Mouse (Mus musculus) kidney, adult 18-20 months (tissue): ENCODE measurements at regions not wholly inside any gene's neighbourhood (a gene's known extent, or its start where the extent isn't known, plus 50 kb on each side); places are given as distances from the start of the nearest gene placed in this dataset.

Source experiments
- DNase-seq: peaks from one replicate; pipeline ENCODE4 v3.0.0; 2021

GRCm38 (mm10) chr1:64361959-64362638, 170.3 kb upstream of the Creb1 start:
- no peak for DNase-seq

GRCm38 (mm10) chr1:64343268-64343667, 189.2 kb upstream of the Creb1 start:
- no peak for DNase-seq

- DNase-seq: no peak
These were observed 190.8 kb upstream of the Creb1 start for GRCm38 (mm10) chr1:64341596-64341995.

- no peak for DNase-seq
These were observed 193.9 kb upstream of the Creb1 start for GRCm38 (mm10) chr1:64338575-64338961.

- no peak for DNase-seq
These were observed 194.5 kb upstream of the Creb1 start for GRCm38 (mm10) chr1:64337619-64338574.

GRCm38 (mm10) chr1:64331566-64331965, 200.9 kb upstream of the Creb1 start:
- DNase-seq: no peak

- no peak for DNase-seq
These were observed 201.7 kb upstream of the Creb1 start for GRCm38 (mm10) chr1:64330721-64331120.

- DNase-seq: no peak
These were observed 200.1 kb upstream of the Klf7 start for GRCm38 (mm10) chr1:64322197-64322596.

- no peak for DNase-seq
These were observed 197.1 kb upstream of the Klf7 start for GRCm38 (mm10) chr1:64319155-64319582.

- DNase-seq: no peak
These were observed 196.5 kb upstream of the Klf7 start for GRCm38 (mm10) chr1:64318440-64319154.

GRCm38 (mm10) chr1:64317032-64317636, 195.1 kb upstream of the Klf7 start:
- DNase-seq: no peak

- no peak for DNase-seq
These were observed 189.3 kb upstream of the Klf7 start for GRCm38 (mm10) chr1:64311371-64311770.

- DNase-seq: no peak
These were observed 186.5 kb upstream of the Klf7 start for GRCm38 (mm10) chr1:64308560-64308959.

GRCm38 (mm10) chr1:64308088-64308487, 186.0 kb upstream of the Klf7 start:
- DNase-seq: no peak

GRCm38 (mm10) chr1:64305427-64306213, 183.5 kb upstream of the Klf7 start:
- peak; percentile 53 for DNase-seq

GRCm38 (mm10) chr1:64302833-64303358, 180.8 kb upstream of the Klf7 start:
- DNase-seq: peak; percentile 52

GRCm38 (mm10) chr1:64301530-64302061, 179.5 kb upstream of the Klf7 start:
- peak; percentile 52 for DNase-seq

GRCm38 (mm10) chr1:64300951-64301529, 179.0 kb upstream of the Klf7 start:
- DNase-seq: no peak

- DNase-seq: no peak
These were observed 176.9 kb upstream of the Klf7 start for GRCm38 (mm10) chr1:64298950-64299349.

GRCm38 (mm10) chr1:64298188-64298587, 176.1 kb upstream of the Klf7 start:
- DNase-seq: no peak

GRCm38 (mm10) chr1:64297343-64297742, 175.3 kb upstream of the Klf7 start:
- no peak for DNase-seq
